Mouse (Mus musculus): Measurements from ENCODE around the gene Pten. TPM values are rescaled to one million over a fixed set of nuclear protein-coding genes. Genes with fewer than 3 reads are reported as not detected.

Pten gene
- polyA plus RNA-seq, 1 experiment from 2014 or later: 7.8 TPM

GRCm38 (mm10) chr19:32873904-32874637 is 116.8 kb downstream of the Pten start:
- Histone ChIP-seq H3K27ac (replicated peaks; ENCODE audit: low read depth, low read length) (no peak overlapping the region), H3K4me2 (ENCODE audit: low read depth, severe bottlenecking) (no peak overlapping the region), H3K27me3 (ENCODE audit: control insufficient read depth, insufficient read depth, low read length) (no peaks in the 10 kb centered on the region), H3K4me3 (ENCODE audit: low read depth, low read length) (no peak overlapping the region), H3K36me3 (ENCODE audit: control insufficient read depth, insufficient read depth, low read length) (no peaks in the 10 kb centered on the region), H3K4me1 (ENCODE audit: control insufficient read depth, insufficient read depth, low read length) (no peaks in the 10 kb centered on the region), H3K9ac (ENCODE audit: low read length) (no peak overlapping the region), H3K9me3 (ENCODE audit: control insufficient read depth, low read length) (no peaks in the 10 kb centered on the region)
- 74% methylated on average over 7 of the region's 7 CpGs for WGBS
- DNase-seq (ENCODE audit: low spot score) (no peak), ATAC-seq (ENCODE audit: insufficient number of reproducible peaks, low FRiP score, low TSS enrichment, low read depth) (no peak)

Other genes with a start within 250 kb of the Pten start
- gene Papss2, start 161.7 kb upstream of the Pten start, polyA plus RNA-seq (2014; fragmentation: Nextera tagmentation; extraction: Ambion mirVana): 10.0 and 12.2 TPM in 2 replicates
- 68.8 and 71.5 TPM in 2 replicates for gene Atad1, start 17.7 kb upstream of the Pten start, polyA plus RNA-seq (2014; fragmentation: Nextera tagmentation; extraction: Ambion mirVana)

Data from limb, embryonic 11.5 days (tissue).